Mouse (Mus musculus) CH12.LX (cell line): ENCODE results near the gene Zdhhc6. TPM values are rescaled to one million over a fixed set of nuclear protein-coding genes. Genes with fewer than 3 reads are reported as not detected.

Experiments used
- DNase-seq: peaks from one replicate; pipeline ENCODE4 v3.0.0-alpha.2; 2013; ENCODE audit errors: extremely low read depth
- H3K27ac ChIP-seq: 2 replicates; pipeline ENCODE4 v1.5.1; 2012; ENCODE audit warnings: low read depth, mild to moderate bottlenecking, control low read depth, moderate library complexity; ENCODE audit not compliant: insufficient read depth
- H3K27me3 ChIP-seq: replicated peaks from 2 replicates; pipeline ENCODE3; 2012; ENCODE audit warnings: inconsistent platforms
- H3K36me3 ChIP-seq, 2 experiments: replicated peaks in 1 of 2; 2 replicates each; pipeline versions ENCODE3 to v1.6.1; 2012; ENCODE audit warnings: inconsistent platforms in 1 of 2, low read length in 1 of 2, mild to moderate bottlenecking in 1 of 2, mixed read lengths in 1 of 2, moderate library complexity in 1 of 2; ENCODE audit not compliant: control insufficient read depth in 1 of 2, insufficient read depth in 1 of 2
- H3K4me1 ChIP-seq, 2 experiments: 2 replicates each; pipeline ENCODE4 v1.6.1; 2012; ENCODE audit warnings: inconsistent platforms in 1 of 2, moderate library complexity in 1 of 2; ENCODE audit not compliant: insufficient read depth in 2 of 2, control insufficient read depth in 1 of 2
- H3K4me2 ChIP-seq: 2 replicates; pipeline ENCODE4 v1.6.1; 2012; ENCODE audit warnings: low read depth, mild to moderate bottlenecking, control low read depth; ENCODE audit not compliant: poor library complexity, insufficient read depth, severe bottlenecking
- H3K4me3 ChIP-seq, 3 experiments: fragments of 150-350 bp in 1 of 3; sonication (generic) in 1 of 3; replicated peaks in 1 of 3; 2 replicates each; pipeline versions ENCODE3 to v1.5.1; 2011 to 2012; ENCODE audit warnings: low read depth in 2 of 3, low read length in 2 of 3, mild to moderate bottlenecking in 2 of 3, moderate library complexity in 2 of 3, control low read depth in 1 of 3, improper control_type of control experiment in 1 of 3, inconsistent platforms in 1 of 3, mixed read lengths in 1 of 3; ENCODE audit not compliant: poor library complexity in 1 of 3
- H3K79me2 ChIP-seq: replicated peaks from 2 replicates; pipeline ENCODE4 v1.6.1; 2012; ENCODE audit warnings: mild to moderate bottlenecking, moderate library complexity; ENCODE audit not compliant: control insufficient read depth, poor library complexity, insufficient read depth, severe bottlenecking; ENCODE audit errors: extremely low read depth
- H3K9ac ChIP-seq: 2 replicates; pipeline ENCODE4 v1.6.1; 2012; ENCODE audit warnings: low read depth, mild to moderate bottlenecking, control low read depth, moderate library complexity; ENCODE audit not compliant: insufficient read depth
- H3K9me3 ChIP-seq: replicated peaks from 2 replicates; pipeline ENCODE3; 2012; ENCODE audit warnings: low read length, inconsistent platforms, mixed read lengths
- BHLHE40 ChIP-seq: IDR thresholded peaks from 2 replicates; pipeline ENCODE4 v1.6.1; 2011; ENCODE audit warnings: mild to moderate bottlenecking, low read depth, low read length, improper control_type of control experiment
- ETS1 ChIP-seq: conservative IDR thresholded peaks from 2 replicates; pipeline ENCODE4 v1.6.1; 2012; ENCODE audit warnings: low read depth, mild to moderate bottlenecking, inconsistent platforms, low read length, improper control_type of control experiment, moderate library complexity
- HCFC1 ChIP-seq: IDR thresholded peaks from 2 replicates; pipeline ENCODE4 v1.6.1; 2012; ENCODE audit warnings: low read depth, mild to moderate bottlenecking, inconsistent platforms, low read length, improper control_type of control experiment
- IRF4 ChIP-seq: IDR thresholded peaks from 2 replicates; pipeline ENCODE4 v1.6.1; 2014; ENCODE audit warnings: low read depth, mild to moderate bottlenecking, inconsistent platforms, low read length, improper control_type of control experiment
- JUN ChIP-seq: IDR thresholded peaks from 2 replicates; pipeline ENCODE4 v1.6.1; 2011; ENCODE audit warnings: low read depth, mild to moderate bottlenecking, low read length, improper control_type of control experiment, moderate library complexity; ENCODE audit not compliant: insufficient read depth
- MAX ChIP-seq: IDR thresholded peaks from 2 replicates; pipeline ENCODE4 v1.6.1; 2011; ENCODE audit warnings: low read length, improper control_type of control experiment
- MYC ChIP-seq: IDR thresholded peaks from 2 replicates; pipeline ENCODE4 v1.6.1; 2011; ENCODE audit warnings: low read depth, mild to moderate bottlenecking, improper control_type of control experiment, low read length
- RAD21 ChIP-seq: IDR thresholded peaks from 2 replicates; pipeline ENCODE4 v1.6.1; 2011; ENCODE audit warnings: low read depth, mild to moderate bottlenecking, low read length, improper control_type of control experiment, moderate library complexity
- SMC3 ChIP-seq: IDR thresholded peaks from 2 replicates; pipeline ENCODE4 v1.6.1; 2011; ENCODE audit warnings: low read depth, low read length, improper control_type of control experiment
- TCF12 ChIP-seq: IDR thresholded peaks from 2 replicates; pipeline ENCODE4 v1.6.1; 2014; ENCODE audit warnings: low read depth, mild to moderate bottlenecking, inconsistent platforms, low read length, improper control_type of control experiment
- USF1 ChIP-seq: IDR thresholded peaks from 2 replicates; pipeline ENCODE4 v1.6.1; 2014; ENCODE audit warnings: low read depth, mild to moderate bottlenecking, inconsistent platforms, low read length, improper control_type of control experiment
- USF2 ChIP-seq: conservative IDR thresholded peaks from 2 replicates; pipeline ENCODE4 v1.6.1; 2011; ENCODE audit warnings: low read depth, low read length, improper control_type of control experiment
- ZC3H11A ChIP-seq: IDR thresholded peaks from 2 replicates; pipeline ENCODE4 v1.6.1; 2012; ENCODE audit warnings: low read depth, mild to moderate bottlenecking, inconsistent platforms, low read length, improper control_type of control experiment
- ZNF384 ChIP-seq: IDR thresholded peaks from 2 replicates; pipeline ENCODE4 v1.6.1; 2012; ENCODE audit warnings: low read depth, low read length, improper control_type of control experiment, inconsistent platforms
- dilution Hi-C: fragments of 300-500 bp; cut with MboI; formaldehyde crosslinking; loops from 2 replicates; pipeline ENCODE4 v1.14.3; 2020; ENCODE audit warnings: low sequenced_read_pairs; ENCODE audit not compliant: extremely low pct_unique_long_range_greater_than_20kb, extremely low pct_ligation_motif_present
- in situ Hi-C: fragments of 300-500 bp; cut with MboI; formaldehyde crosslinking; loops from 3 replicates; pipeline ENCODE4 v1.14.3; 2019; ENCODE audit warnings: low sequenced_read_pairs, low pct_ligation_motif_present, low pct_unique_long_range_greater_than_20kb, mixed read lengths
- polyA plus RNA-seq: library from polyadenylated mRNA; unstranded; fragments of >175 nt; gene quantifications from 2 replicates; pipeline ENCODE4 v1.2.1, GENCODE M21; 2012; ENCODE audit warnings: low read depth; ENCODE audit not compliant: insufficient read length
- total RNA-seq, 2 experiments: library from RNA; depleted of rRNA; stranded (reverse); fragments of 300-350 nt in 1 of 2; fragments of >200 nt in 1 of 2; gene quantifications; 2 replicates each; pipeline ENCODE4 v1.2.3; 2012 to 2014

Gene Zdhhc6
- total and polyA plus RNA-seq, 3 experiments, result 101 to 143 (median 101) TPM

GRCm38 (mm10) chr19:55297961-55298360 is 17.9 kb downstream of the Zdhhc6 start:
- H3K4me3 ChIP-seq, result no peak overlapping the region
- H3K4me1 ChIP-seq, result peaks cover 31 to 91% of the 10 kb centered on the region in 2 experiments
- H3K79me2 ChIP-seq, result no peaks in the 10 kb centered on the region; the same call in 1 of the 2 replicates
- H3K9ac ChIP-seq, result no peak overlapping the region
- peaks cover 69 to 88% of the 10 kb centered on the region in 2 experiments for H3K36me3 ChIP-seq
- no peak for DNase-seq
- dilution Hi-C loops (no loop called here), in situ Hi-C loops (loop anchor here (5.0 kb wide), 1 partner anchor 41 kb away; no protein-coding TSS in a partner anchor)
- H3K27me3 ChIP-seq, result no peaks in the 10 kb centered on the region
- no peaks in the 10 kb centered on the region for H3K9me3 ChIP-seq
- H3K27ac ChIP-seq, result peak overlapping the region; percentile 3; the same call in 1 of the 2 replicates
- TF ChIP-seq TCF12 (no peak), JUN (no peak), MYC (no peak), ZC3H11A (no peak), RAD21 (no peak), ZNF384 (no peak), IRF4 (no peak)
- no peak overlapping the region for H3K4me2 ChIP-seq

- Histone ChIP-seq H3K36me3 (peaks cover 64 to 83% of the 10 kb centered on the region in 2 experiments), H3K27me3 (no peaks in the 10 kb centered on the region), H3K9me3 (no peaks in the 10 kb centered on the region), H3K9ac (no peak overlapping the region), H3K4me2 (no peak overlapping the region), H3K4me1 (peaks cover 31 to 91% of the 10 kb centered on the region in 2 experiments), H3K27ac (peak overlapping the region; percentile 3; the same call in 1 of the 2 replicates), H3K4me3 (no peak overlapping the region), H3K79me2 (no peaks in the 10 kb centered on the region; the same call in 1 of the 2 replicates)
- in situ Hi-C loops, result loop anchor here (5.0 kb wide), 1 partner anchor 40 kb away; no protein-coding TSS in a partner anchor
- no peak for DNase-seq
- dilution Hi-C loops, result no loop called here
- TF ChIP-seq USF1 (peak; percentile 7; the same call in 1 of the 2 replicates), HCFC1 (no peak), ETS1 (peak; percentile 24; the same call in 1 of the 2 replicates), USF2 (0 out of 2 replicates have a peak, but pooled peaks have one; percentile 10), MAX (no peak), SMC3 (no peak), BHLHE40 (peak; percentile 80), TCF12 (peak; percentile 14; the same call in 1 of the 2 replicates)
- TF ChIP-seq, all 38 proteins: peak for 5
These were observed 18.3 kb downstream of the Zdhhc6 start for GRCm38 (mm10) chr19:55297489-55297888.
